In the genomic region with DNA sequence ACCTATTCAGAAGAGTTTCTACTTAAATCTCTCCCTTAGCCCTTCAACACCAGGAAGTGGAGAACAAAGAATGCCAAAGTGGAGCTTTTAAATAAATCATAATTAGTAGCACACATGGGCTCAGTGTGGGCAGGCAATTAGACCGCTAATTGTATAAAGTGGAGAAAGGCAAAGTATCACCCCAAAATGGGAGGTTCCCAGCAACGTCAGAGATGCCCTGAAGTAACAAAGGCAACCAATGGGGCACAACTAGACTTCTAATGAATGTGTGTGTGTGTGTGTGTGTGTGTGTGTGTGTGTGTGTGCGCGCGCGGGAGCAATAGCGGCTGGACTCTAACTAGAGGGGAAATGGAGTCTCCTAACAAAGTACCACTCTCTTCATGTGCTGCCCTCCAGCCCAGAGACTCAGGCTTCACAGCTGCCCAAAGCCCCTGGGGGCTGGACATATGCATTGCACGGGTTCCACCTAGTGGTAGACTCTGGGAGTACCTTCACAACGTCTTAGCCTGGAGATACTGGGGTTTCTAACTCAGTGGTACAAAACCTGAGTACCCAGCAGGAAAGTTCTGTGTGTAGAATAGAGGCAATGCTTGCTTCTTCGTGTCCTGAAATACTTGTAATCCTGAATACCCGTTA, we compare ENCODE assay signal across 9 mouse cellular contexts.
A peak's percentile ranks its signal among the peaks of the same experiment; 100 is the strongest.
DNase-seq lines count a peak whose midpoint lies in the region; ATAC-seq and TF ChIP-seq lines count a peak whose summit lies in the region.
"Had no signal": no experiment of that assay in that cellular context is flagged by ENCODE, and none has a peak within 500 bp of the region (broad histone marks: within the 10 kb centered on the region; RNA-seq: fewer than 3 reads in every experiment).

No protein-coding gene starts in this region.

- no peak overlapping the region for H3K9ac ChIP-seq in ES-E14 (ENCODE audit: insufficient read depth, low read depth, low read length, poor library complexity, severe bottlenecking)
- H3K9ac ChIP-seq in embryonic facial prominence, embryonic 15.5 days, result no peak overlapping the region
- H3K9ac ChIP-seq in lung, embryonic 15.5 days, result no peak overlapping the region

- in situ Hi-C loops in ES-E14 (cut with MboI; ENCODE audit: low sequenced_read_pairs in 2 of 2, unreplicated experiment in 2 of 2), result no loop called here

- H3K27ac ChIP-seq in ES-E14 (ENCODE audit: insufficient read depth, low read depth, low read length, poor library complexity, severe bottlenecking), result no peak overlapping the region
- H3K27ac ChIP-seq in embryonic facial prominence, embryonic 15.5 days (replicated peaks), result no peak overlapping the region
- H3K27ac ChIP-seq in lung, embryonic 15.5 days, result no peak overlapping the region

- intact Hi-C loops in heart, postnatal 36 days (cut with DNase I), result loop anchor here (1.0 to 10.0 kb wide), 3 partner anchors 140 to 604 kb away; no protein-coding TSS in a partner anchor

- H3K9me3 ChIP-seq in ES-E14 (ENCODE audit: control insufficient read depth, insufficient read depth, low read depth, low read length), result no peaks in the 10 kb centered on the region
- H3K9me3 ChIP-seq in embryonic facial prominence, embryonic 15.5 days (replicated peaks), result no peaks in the 10 kb centered on the region
- H3K9me3 ChIP-seq in lung, embryonic 15.5 days, result no peaks in the 10 kb centered on the region

- H3K36me3 ChIP-seq in ES-E14 (ENCODE audit: control insufficient read depth, insufficient read depth, low read length, poor library complexity, severe bottlenecking), result no peaks in the 10 kb centered on the region
- H3K36me3 ChIP-seq in embryonic facial prominence, embryonic 15.5 days, result no peaks in the 10 kb centered on the region
- H3K36me3 ChIP-seq in lung, embryonic 15.5 days, result no peaks in the 10 kb centered on the region

- peak; percentile 72 for ATAC-seq in embryonic facial prominence, embryonic 15.5 days (ENCODE audit: insufficient number of reproducible peaks, low FRiP score, low TSS enrichment, low read depth)
- ATAC-seq in lung, embryonic 15.5 days (ENCODE audit: borderline replicate concordance, extremely low read depth, low FRiP score, low TSS enrichment), result peak; percentile 84

- H3K4me3 ChIP-seq in ES-E14 (ENCODE audit: insufficient read depth in 1 of 2, low read depth in 1 of 2, low read length in 2 of 2, poor library complexity in 1 of 2, severe bottlenecking in 1 of 2), result no peak overlapping the region
- no peak overlapping the region for H3K4me3 ChIP-seq in embryonic facial prominence, embryonic 15.5 days (replicated peaks)
- no peak overlapping the region for H3K4me3 ChIP-seq in lung, embryonic 15.5 days
- H3K4me3 ChIP-seq: erythroblast, embryonic 14.5 days had no signal

- peak overlapping the region; percentile 12; the same call in 1 of the 2 replicates for H3K4me2 ChIP-seq in embryonic facial prominence, embryonic 15.5 days (replicated peaks)
- H3K4me2 ChIP-seq in lung, embryonic 15.5 days, result no peak overlapping the region

- H3K4me1 ChIP-seq in ES-E14 (ENCODE audit: control insufficient read depth in 2 of 2, insufficient read depth in 2 of 2, low read length in 2 of 2, poor library complexity in 1 of 2), result no peaks in the 10 kb centered on the region
- 0 out of 2 replicates have a peak, but pooled peaks cover 7% of the 10 kb centered on the region for H3K4me1 ChIP-seq in embryonic facial prominence, embryonic 15.5 days
- no peaks in the 10 kb centered on the region for H3K4me1 ChIP-seq in lung, embryonic 15.5 days

- peak; percentile 40 for DNase-seq in ES-E14 (ENCODE audit: low read depth, low spot score)
- peak; percentile 86 for DNase-seq in brain, adult 2 months (ENCODE audit: low read depth, low spot score)
- DNase-seq in heart, postnatal 36 days, result peak; percentile 28 to 43
- DNase-seq in layer of hippocampus, adult 11-12 months (ENCODE audit: low spot score), result peak; percentile 78
- DNase-seq in retina, postnatal 7 days (ENCODE audit: low read depth, low spot score), result peak; percentile 73
- DNase-seq in spleen, postnatal 36 days (ENCODE audit: low spot score in 2 of 2), result no peak

- H3K27me3 ChIP-seq in embryonic facial prominence, embryonic 15.5 days, result no peaks in the 10 kb centered on the region
- H3K27me3 ChIP-seq in lung, embryonic 15.5 days, result peaks cover 6% of the 10 kb centered on the region; the same call in 1 of the 2 replicates

- 16% methylated on average over 11 of the region's 11 CpGs for WGBS in embryonic facial prominence, embryonic 15.5 days
- WGBS in lung, embryonic 15.5 days, result 18% methylated on average over 11 of the region's 11 CpGs

TF ChIP-seq in ES-E14, 5 proteins besides CTCF, POLR2A, EP300 and RAD21:
- no peak for TF ChIP-seq CHD2 (IDR thresholded peaks at IDR 0.05; ENCODE audit: low read depth, low read length)
- TF ChIP-seq HCFC1 (IDR thresholded peaks at IDR 0.05; ENCODE audit: borderline replicate concordance, insufficient read depth, low read length), result no peak
- TF ChIP-seq ZC3H11A (IDR thresholded peaks at IDR 0.05; ENCODE audit: borderline replicate concordance, low read depth, low read length), result no peak
- TF ChIP-seq ZNF384 (IDR thresholded peaks at IDR 0.05; ENCODE audit: low read depth, low read length), result no peak
- TF ChIP-seq MAFK (IDR thresholded peaks at IDR 0.05; ENCODE audit: insufficient read depth, low read depth, low read length), result no peak
TF ChIP-seq in ES-E14: peak in this region for 0.

Comparison
In these comparisons a context has a peak if more than half of its experiments do, and no peak if none do; other contexts are left out.
1. DNase-seq: peak in ES-E14 (single experiment), brain, adult 2 months (single experiment), heart, postnatal 36 days (2 of 2), layer of hippocampus, adult 11-12 months (single experiment) and retina, postnatal 7 days (single experiment); none in spleen, postnatal 36 days (0 of 2).